Mouse (Mus musculus): Measurements from ENCODE around the gene Acsbg2.

Gene Acsbg2

GRCm38 (mm10) chr17:56819032-56819545 lies 55.2 kb downstream of the Acsbg2 start:
- no peak for DNase-seq

- DNase-seq = peak; percentile 20 to 26
Observed at GRCm38 (mm10) chr17:56818067-56818636, 56.1 kb downstream of the Acsbg2 start.

GRCm38 (mm10) chr17:56815057-56815345 lies 59.2 kb downstream of the Acsbg2 start:
- DNase-seq = no peak

GRCm38 (mm10) chr17:56814316-56815056 lies 59.8 kb downstream of the Acsbg2 start:
- DNase-seq = peak in 1 of 2 experiments; percentile 23

GRCm38 (mm10) chr17:56810245-56810644 lies 64.0 kb downstream of the Acsbg2 start:
- DNase-seq = peak in 1 of 2 experiments; percentile 18

GRCm38 (mm10) chr17:56808518-56808917 lies 65.7 kb downstream of the Acsbg2 start:
- DNase-seq = peak; percentile 30 to 59

GRCm38 (mm10) chr17:56805784-56806183 lies 68.5 kb downstream of the Acsbg2 start:
- no peak for DNase-seq

GRCm38 (mm10) chr17:56804952-56805351 lies 69.3 kb downstream of the Acsbg2 start:
- no peak for DNase-seq

GRCm38 (mm10) chr17:56802065-56802464 lies 72.2 kb downstream of the Acsbg2 start:
- DNase-seq = no peak

- DNase-seq = no peak
Observed at GRCm38 (mm10) chr17:56799276-56799675, 75.0 kb downstream of the Acsbg2 start.

GRCm38 (mm10) chr17:56793614-56794319 lies 80.5 kb downstream of the Acsbg2 start:
- DNase-seq = no peak
